Mouse (Mus musculus) forebrain, embryonic 16.5 days (tissue): Measurements from ENCODE around the gene Pikfyve. TPM values are rescaled to one million over a fixed set of nuclear protein-coding genes. Genes with fewer than 3 reads are reported as not detected.

Source experiments
- ATAC-seq: fragments of 200-750 bp; cut with Nextera tagmentation; 2 replicates; pipeline ENCODE4 v1.8.0; 2017; ENCODE audit warnings: mild to moderate bottlenecking, moderate library complexity
- H3K27ac ChIP-seq: fragments of 300-500 bp; sonication (generic); 2 replicates; pipeline ENCODE4 v1.5.1; 2014; ENCODE audit warnings: low read length, control low read depth
- H3K27me3 ChIP-seq: fragments of 300-500 bp; sonication (generic); replicated peaks from 2 replicates; pipeline ENCODE4 v1.6.1; 2014; ENCODE audit warnings: low read length; ENCODE audit not compliant: control insufficient read depth, insufficient read depth
- H3K36me3 ChIP-seq: fragments of 300-500 bp; sonication (generic); 2 replicates; pipeline ENCODE4 v1.6.1; 2014; ENCODE audit not compliant: control insufficient read depth, insufficient read depth
- H3K4me1 ChIP-seq: fragments of 300-500 bp; sonication (generic); replicated peaks from 2 replicates; pipeline ENCODE4 v1.6.1; 2014; ENCODE audit warnings: low read length; ENCODE audit not compliant: control insufficient read depth, insufficient read depth
- H3K4me2 ChIP-seq: fragments of 300-500 bp; sonication (generic); 2 replicates; pipeline ENCODE4 v1.6.1; 2014; ENCODE audit warnings: mild to moderate bottlenecking, low read length, control low read depth
- H3K4me3 ChIP-seq: fragments of 300-500 bp; sonication (generic); replicated peaks from 2 replicates; pipeline ENCODE4 v1.5.1; 2014; ENCODE audit warnings: mild to moderate bottlenecking, low read length, control low read depth
- H3K9ac ChIP-seq: fragments of 300-500 bp; sonication (generic); replicated peaks from 2 replicates; pipeline ENCODE4 v1.6.1; 2014; ENCODE audit warnings: low read depth, low read length, control low read depth
- H3K9me3 ChIP-seq: fragments of 300-500 bp; sonication (generic); 2 replicates; pipeline ENCODE4 v1.6.1; 2016; ENCODE audit warnings: low read length; ENCODE audit not compliant: control insufficient read depth
- WGBS: fragments of 180-500 bp; shearing (Covaris S2); extraction: QIAGEN DNeasy Blood & Tissue Kit; methylation state at CpG from one replicate; pipeline ENCODE4 v1.1.7; 2014; 5-methylcytosine and 5-hydroxymethylcytosine counted together
- polyA plus RNA-seq: library from polyadenylated mRNA; unstranded; fragments of >200 nt; fragmentation: Nextera tagmentation; extraction: Ambion mirVana; gene quantifications from 2 replicates; pipeline ENCODE4 v1.2.1, GENCODE M21; 2015

Pikfyve gene
- 12.2 and 16.5 TPM in 2 replicates for polyA plus RNA-seq

DNA sequence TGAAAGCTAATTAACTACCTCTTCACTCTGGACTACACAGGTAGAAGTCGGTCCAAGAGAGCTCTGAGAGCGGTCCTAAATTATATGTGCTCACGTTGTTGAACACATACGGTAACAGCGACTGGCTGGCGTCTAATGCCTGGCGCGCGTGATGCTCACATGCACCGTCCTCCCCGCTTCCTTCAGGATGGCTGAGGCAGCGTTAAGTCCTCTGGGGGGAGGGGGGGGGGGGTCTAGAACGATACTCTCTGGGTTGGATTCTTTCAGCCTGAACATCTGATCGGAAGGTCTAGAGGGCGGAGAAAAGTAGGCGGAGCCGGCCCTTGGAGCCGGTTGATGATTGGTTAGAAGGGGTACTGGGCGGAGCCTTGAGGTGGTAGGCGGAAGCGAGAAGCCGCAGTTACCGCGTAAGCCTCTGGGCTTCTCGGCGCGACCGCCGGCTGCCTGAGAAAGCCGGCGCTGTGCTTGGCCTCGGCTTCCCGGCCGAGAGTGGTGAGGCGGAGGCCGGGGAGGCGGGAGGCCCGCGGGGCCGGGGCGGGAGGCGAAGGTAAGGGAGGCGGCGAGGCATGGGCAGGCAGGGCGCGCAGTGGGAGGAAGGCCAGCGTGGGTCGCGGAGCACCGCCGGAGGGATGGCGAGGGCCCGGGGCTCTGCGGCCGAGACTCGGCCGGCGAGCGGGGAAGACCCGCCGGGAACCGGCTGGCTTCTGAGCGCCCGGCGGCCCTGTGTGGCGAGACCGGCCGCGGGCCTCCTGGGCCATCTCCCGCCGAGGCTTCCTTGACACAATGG is at the start of gene Pikfyve, which contains the start of gene Idh1:
Gene Pikfyve, plus strand, starts transcription at position 397 of the 787 bp plus-strand sequence.
Gene Idh1, minus strand, starts transcription at position 214 of the 787 bp plus-strand sequence.
- peaks cover 14% of the 10 kb centered on the region for H3K4me1 ChIP-seq
- peak within 1 kb of the TSS; percentile 88 for H3K27ac ChIP-seq
- no peaks in the 10 kb centered on the region for H3K36me3 ChIP-seq
- H3K27me3 ChIP-seq = no peaks in the 10 kb centered on the region
- peak; percentile 99 for ATAC-seq
- peak within 1 kb of the TSS; percentile 91 for H3K4me3 ChIP-seq
- WGBS = under 1% methylated on average over 67 of the region's 71 CpGs
- peak within 1 kb of the TSS; percentile 91 for H3K4me2 ChIP-seq
- H3K9me3 ChIP-seq = no peaks in the 10 kb centered on the region
- peak within 1 kb of the TSS; percentile 91 for H3K9ac ChIP-seq

DNA sequence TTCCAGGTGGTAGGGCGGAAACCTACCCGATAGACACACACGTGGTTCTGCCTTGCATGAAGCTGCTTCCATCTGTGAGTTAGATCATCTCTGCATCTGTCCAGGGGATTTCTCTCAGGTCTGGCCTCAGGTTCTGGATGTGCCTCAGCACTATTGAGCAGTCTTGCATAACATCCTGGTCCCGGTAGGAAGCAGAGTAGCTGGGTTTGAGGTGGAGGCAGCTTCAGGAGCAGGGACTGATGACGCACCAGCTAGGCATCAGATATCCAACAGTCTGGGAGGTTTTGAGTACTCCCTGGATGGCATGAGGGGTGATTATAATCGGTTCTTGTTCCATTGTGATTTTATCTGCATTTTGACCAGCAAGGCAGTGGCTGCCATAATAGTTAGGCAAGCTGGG is 48.9 kb upstream of the Pikfyve start:
- Histone ChIP-seq H3K4me1 (no peaks in the 10 kb centered on the region), H3K27ac (no peak overlapping the region), H3K4me3 (no peak overlapping the region), H3K9me3 (no peaks in the 10 kb centered on the region), H3K36me3 (no peaks in the 10 kb centered on the region), H3K27me3 (no peaks in the 10 kb centered on the region), H3K9ac (no peak overlapping the region), H3K4me2 (no peak overlapping the region)
- 88% methylated on average over 6 of the region's 6 CpGs for WGBS
- ATAC-seq = no peak

DNA sequence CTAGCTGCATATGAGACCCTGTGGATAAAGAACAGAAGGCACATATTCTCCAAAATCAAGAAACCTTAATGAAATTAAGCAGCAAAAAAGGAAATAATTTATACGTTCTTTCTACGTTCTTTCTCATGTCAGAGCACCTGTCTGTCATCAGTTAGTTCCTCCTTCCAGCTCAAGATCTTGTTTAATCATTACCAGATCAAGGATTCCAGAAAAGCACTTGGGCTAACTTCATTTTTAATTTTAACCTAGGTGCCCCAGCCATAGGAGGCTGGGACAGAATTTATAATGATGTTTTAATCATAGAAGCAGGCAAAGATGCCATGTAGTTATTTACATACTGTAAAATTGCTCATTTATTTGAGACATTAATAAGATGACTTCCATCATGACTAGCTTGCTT is 41.7 kb upstream of the Pikfyve start:
- H3K36me3 ChIP-seq = no peaks in the 10 kb centered on the region

DNA sequence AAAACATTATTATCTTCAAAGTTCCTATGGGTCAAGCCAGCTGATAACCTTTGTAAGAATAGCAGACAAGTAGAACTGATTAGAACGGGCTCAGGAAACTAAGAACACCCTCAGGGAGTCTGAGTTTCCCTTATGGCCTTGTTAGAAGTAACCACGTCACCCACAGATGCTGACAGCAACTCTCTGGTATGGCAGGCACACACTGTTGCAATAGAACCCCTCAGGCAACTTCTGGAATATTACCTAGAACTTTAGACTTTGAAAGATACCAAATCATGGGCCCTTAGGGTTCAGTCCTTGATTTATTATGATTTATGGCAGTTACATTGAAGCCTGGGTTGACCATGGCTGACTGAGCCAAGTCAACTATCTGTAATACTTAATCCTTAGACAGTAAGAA is 39.9 kb upstream of the Pikfyve start:
- Histone ChIP-seq H3K36me3 (no peaks in the 10 kb centered on the region), H3K4me1 (no peaks in the 10 kb centered on the region), H3K27ac (no peak overlapping the region), H3K9me3 (no peaks in the 10 kb centered on the region), H3K4me3 (no peak overlapping the region), H3K9ac (no peak overlapping the region), H3K27me3 (no peaks in the 10 kb centered on the region), H3K4me2 (no peak overlapping the region)
- ATAC-seq = no peak
- WGBS = 67% methylated on average over 2 of the region's 2 CpGs

More for the DNA sequence above, 41.7 kb upstream of the Pikfyve start:
- 88% methylated on average over 2 of the region's 2 CpGs for WGBS
- ATAC-seq = no peak
- H3K27me3 ChIP-seq = no peaks in the 10 kb centered on the region
- no peak overlapping the region for H3K4me2 ChIP-seq
- no peak overlapping the region for H3K9ac ChIP-seq
- no peaks in the 10 kb centered on the region for H3K9me3 ChIP-seq
- H3K4me3 ChIP-seq = no peak overlapping the region
- no peak overlapping the region for H3K27ac ChIP-seq
- no peaks in the 10 kb centered on the region for H3K4me1 ChIP-seq

- ATAC-seq = no peak
- Histone ChIP-seq H3K4me3 (no peak overlapping the region), H3K36me3 (no peaks in the 10 kb centered on the region), H3K9ac (no peak overlapping the region), H3K9me3 (no peaks in the 10 kb centered on the region), H3K4me2 (no peak overlapping the region), H3K4me1 (no peaks in the 10 kb centered on the region), H3K27ac (no peak overlapping the region), H3K27me3 (no peaks in the 10 kb centered on the region)
- WGBS = 94% methylated on average over 5 of the region's 5 CpGs
Measured at GRCm38 (mm10) chr1:65147326-65147725, 39.2 kb upstream of the Pikfyve start.

DNA sequence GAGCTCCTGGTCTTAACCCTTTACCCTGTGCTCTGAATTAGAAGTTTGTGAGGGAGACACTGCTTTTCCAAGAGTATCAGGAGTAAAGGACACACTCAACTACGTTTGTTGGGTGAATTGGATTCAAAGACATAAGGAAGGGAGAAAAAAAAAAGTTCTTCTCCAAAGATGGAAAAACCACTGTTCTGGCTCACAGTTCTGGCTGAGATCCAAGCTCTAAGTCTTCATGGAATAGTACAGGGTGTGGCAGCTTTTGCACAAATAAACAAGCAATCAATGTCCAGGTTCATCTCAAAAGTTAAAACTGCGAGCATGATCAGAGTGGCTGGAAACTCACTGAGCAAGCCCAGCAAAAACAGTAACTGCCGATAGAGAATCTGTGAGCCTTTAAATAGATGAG is 38.5 kb upstream of the Pikfyve start:
- 85% methylated on average over 3 of the region's 3 CpGs for WGBS
- Histone ChIP-seq H3K9ac (no peak overlapping the region), H3K4me1 (no peaks in the 10 kb centered on the region), H3K4me3 (no peak overlapping the region), H3K27ac (no peak overlapping the region), H3K9me3 (no peaks in the 10 kb centered on the region), H3K27me3 (no peaks in the 10 kb centered on the region), H3K36me3 (no peaks in the 10 kb centered on the region), H3K4me2 (no peak overlapping the region)
- no peak for ATAC-seq

DNA sequence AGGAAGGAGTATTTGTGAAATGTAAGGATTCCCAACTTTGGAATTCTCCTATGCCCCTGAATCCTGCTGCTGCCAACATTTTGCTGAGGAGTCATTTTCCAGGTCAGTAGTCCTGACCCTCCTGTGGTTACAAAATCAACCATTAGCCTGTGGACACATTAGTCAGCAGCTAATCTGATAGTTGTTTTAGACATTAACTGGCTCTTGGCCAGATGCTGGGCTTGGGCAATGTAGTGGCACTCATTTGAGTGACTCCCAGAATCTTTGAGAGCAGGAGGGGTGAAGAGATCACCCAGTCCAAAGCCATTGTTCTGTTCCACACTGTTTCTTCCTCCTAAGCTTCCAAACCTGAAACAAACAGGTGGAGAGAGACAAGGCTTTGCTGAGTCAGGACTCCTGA is 31.7 kb upstream of the Pikfyve start:
- H3K4me1 ChIP-seq = no peaks in the 10 kb centered on the region
- peaks cover 15% of the 10 kb centered on the region for H3K36me3 ChIP-seq
- no peak overlapping the region for H3K9ac ChIP-seq
- no peaks in the 10 kb centered on the region for H3K27me3 ChIP-seq
- ATAC-seq = no peak
- no peaks in the 10 kb centered on the region for H3K9me3 ChIP-seq
- no peak overlapping the region for H3K27ac ChIP-seq
- H3K4me3 ChIP-seq = no peak overlapping the region
- no peak overlapping the region for H3K4me2 ChIP-seq

GRCm38 (mm10) chr1:65156111-65156510 is 30.4 kb upstream of the Pikfyve start:
- no peaks in the 10 kb centered on the region for H3K9me3 ChIP-seq
- peaks cover 27% of the 10 kb centered on the region for H3K36me3 ChIP-seq
- no peaks in the 10 kb centered on the region for H3K27me3 ChIP-seq
- H3K27ac ChIP-seq = no peak overlapping the region
- H3K4me3 ChIP-seq = no peak overlapping the region
- H3K4me1 ChIP-seq = no peaks in the 10 kb centered on the region
- WGBS = 92% methylated on average over 5 of the region's 5 CpGs
- ATAC-seq = no peak
- no peak overlapping the region for H3K4me2 ChIP-seq
- no peak overlapping the region for H3K9ac ChIP-seq

GRCm38 (mm10) chr1:65162210-65162609 is 24.3 kb upstream of the Pikfyve start:
- Histone ChIP-seq H3K4me2 (no peak overlapping the region), H3K36me3 (peaks cover 73% of the 10 kb centered on the region), H3K9ac (no peak overlapping the region), H3K27me3 (no peaks in the 10 kb centered on the region), H3K4me1 (no peaks in the 10 kb centered on the region), H3K4me3 (no peak overlapping the region), H3K9me3 (no peaks in the 10 kb centered on the region), H3K27ac (no peak overlapping the region)
- 100% methylated on average over 1 of the region's 1 CpGs for WGBS
- ATAC-seq = no peak
